In the genomic region with DNA sequence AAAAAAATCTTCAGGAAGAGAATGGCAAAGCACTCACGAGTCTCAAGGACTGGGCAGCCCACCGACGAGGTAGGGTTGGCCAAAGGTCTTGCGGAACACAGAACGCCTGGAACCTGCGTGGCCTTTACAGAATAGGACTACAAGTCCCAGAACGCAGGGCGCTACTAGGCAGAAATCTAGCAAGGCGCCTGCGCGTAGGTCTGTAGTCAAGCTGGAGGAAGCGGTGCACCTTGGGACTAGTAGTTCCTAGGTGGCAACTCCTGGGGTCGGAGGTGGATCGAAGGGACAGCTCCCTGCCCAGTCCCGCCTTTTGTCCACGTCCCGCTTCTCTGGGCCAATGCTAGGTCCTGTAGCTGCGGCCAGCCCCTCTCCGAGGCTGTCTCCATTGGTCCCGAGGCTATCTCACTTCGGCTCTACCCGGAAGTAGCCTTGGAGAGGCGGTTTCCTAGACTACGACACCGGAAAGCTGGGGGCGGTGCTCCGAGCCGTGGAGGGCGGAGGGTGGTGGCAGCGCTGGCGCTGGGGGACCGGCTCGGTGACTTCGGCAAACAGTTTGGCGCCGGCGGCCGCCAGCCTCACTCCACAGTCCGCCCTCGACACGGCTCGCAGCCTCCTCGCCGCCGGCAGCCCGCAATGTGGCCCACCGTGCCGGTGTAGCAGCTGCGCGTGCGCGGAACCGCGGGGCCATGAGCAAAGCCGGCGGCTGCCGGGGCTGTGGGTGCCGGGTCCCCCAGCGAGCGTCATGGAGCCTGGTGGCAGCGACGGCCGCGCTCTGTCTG, we compare ENCODE assay signal across 8 mouse cellular contexts. TPM values are rescaled to one million over a fixed set of nuclear protein-coding genes. Genes with fewer than 3 reads are reported as not detected.
DNase-seq lines count a peak whose midpoint lies in the region; ATAC-seq lines count a peak whose summit lies in the region.

A gene (plus strand): TSS at position 491 of the 779 bp plus-strand sequence.

- ATAC-seq in CD4-positive, CD25-positive, alpha-beta regulatory T cell, adult 4 months = peak; percentile 89
- ATAC-seq in heart, embryonic 14.5 days (ENCODE audit: insufficient number of reproducible peaks, insufficient read depth, low FRiP score, low read depth) = peak; percentile 100
- ATAC-seq in liver, embryonic 13.5 days (ENCODE audit: low read depth) = peak; percentile 97
- peak; percentile 99 for ATAC-seq in stomach, embryonic 16.5 days (ENCODE audit: insufficient read depth, low FRiP score)

- H3K4me3 ChIP-seq in heart, embryonic 14.5 days (ENCODE audit: control insufficient read depth in 1 of 2, insufficient read depth in 1 of 2, low read depth in 1 of 2, low read length in 2 of 2) = peak within 1 kb of the TSS; percentile 76 to 79
- H3K4me3 ChIP-seq in liver, embryonic 13.5 days (replicated peaks) = peak within 1 kb of the TSS; percentile 92
- peak within 1 kb of the TSS; percentile 97 for H3K4me3 ChIP-seq in stomach, embryonic 16.5 days (replicated peaks; ENCODE audit: low read length)

- H3K4me2 ChIP-seq in heart, embryonic 14.5 days (ENCODE audit: low read length) = peak within 1 kb of the TSS; percentile 97
- peak within 1 kb of the TSS; percentile 88 for H3K4me2 ChIP-seq in liver, embryonic 13.5 days
- peak within 1 kb of the TSS; percentile 98 for H3K4me2 ChIP-seq in stomach, embryonic 16.5 days (ENCODE audit: low read depth, low read length)

- H3K36me3 ChIP-seq in heart, embryonic 14.5 days (ENCODE audit: control insufficient read depth, insufficient read depth, low read length) = peaks cover 6% of the 10 kb centered on the region; the same call in 1 of the 2 replicates
- no peaks in the 10 kb centered on the region for H3K36me3 ChIP-seq in liver, embryonic 13.5 days
- 0 out of 2 replicates have a peak, but pooled peaks cover 2% of the 10 kb centered on the region for H3K36me3 ChIP-seq in stomach, embryonic 16.5 days (ENCODE audit: control insufficient read depth, insufficient read depth, low read length)

- peak; percentile 96 for DNase-seq in c-Kit-negative CD71-positive TER-119-positive erythroid progenitor cells, embryonic 14.5 days (ENCODE audit: low read depth, low spot score)
- DNase-seq in fibroblast of lung, adult 2 months (ENCODE audit: low read depth) = peak; percentile 99
- DNase-seq in kidney, postnatal 14 days = peak; percentile 99
- peak; percentile 98 for DNase-seq in liver, embryonic 13.5 days
- DNase-seq in neural tube, embryonic 10.5 days (ENCODE audit: extremely low spot score, low spot score) = peak; percentile 93

- peaks cover 0 to 17% of the 10 kb centered on the region in 2 experiments; a peak in 2 of 4 replicates for H3K4me1 ChIP-seq in heart, embryonic 14.5 days (ENCODE audit: control insufficient read depth in 2 of 2, insufficient read depth in 2 of 2, low read length in 2 of 2)
- H3K4me1 ChIP-seq in liver, embryonic 13.5 days (replicated peaks) = peaks cover 50% of the 10 kb centered on the region
- H3K4me1 ChIP-seq in stomach, embryonic 16.5 days (ENCODE audit: control insufficient read depth, insufficient read depth, low read length) = peaks cover 13% of the 10 kb centered on the region

- peak within 1 kb of the TSS; percentile 48 to 84 for H3K27ac ChIP-seq in heart, embryonic 14.5 days (replicated peaks in 1 of 2; ENCODE audit: control insufficient read depth in 1 of 2, insufficient read depth in 1 of 2, low read depth in 2 of 2, low read length in 2 of 2)
- peak within 1 kb of the TSS; percentile 91 for H3K27ac ChIP-seq in liver, embryonic 13.5 days
- H3K27ac ChIP-seq in stomach, embryonic 16.5 days (ENCODE audit: low read length) = peak within 1 kb of the TSS; percentile 81

- WGBS in heart, embryonic 14.5 days = under 1% methylated on average over 64 of the region's 64 CpGs
- WGBS in liver, embryonic 13.5 days (ENCODE audit: insufficient replicate concordance) = under 1% methylated on average over 64 of the region's 64 CpGs
- under 1% methylated on average over 64 of the region's 64 CpGs for WGBS in stomach, embryonic 16.5 days

- peak within 1 kb of the TSS; percentile 84 for H3K9ac ChIP-seq in heart, embryonic 14.5 days (ENCODE audit: low read length)
- H3K9ac ChIP-seq in liver, embryonic 13.5 days = peak within 1 kb of the TSS; percentile 92
- peak within 1 kb of the TSS; percentile 94 for H3K9ac ChIP-seq in stomach, embryonic 16.5 days (ENCODE audit: low read length)

- no peaks in the 10 kb centered on the region for H3K27me3 ChIP-seq in heart, embryonic 14.5 days (ENCODE audit: control insufficient read depth, insufficient read depth, low read length)
- H3K27me3 ChIP-seq in liver, embryonic 13.5 days = no peaks in the 10 kb centered on the region
- H3K27me3 ChIP-seq in stomach, embryonic 16.5 days (ENCODE audit: control insufficient read depth, insufficient read depth, low read length) = no peaks in the 10 kb centered on the region

- no peaks in the 10 kb centered on the region for H3K9me3 ChIP-seq in heart, embryonic 14.5 days (ENCODE audit: control insufficient read depth, low read length)
- no peaks in the 10 kb centered on the region for H3K9me3 ChIP-seq in liver, embryonic 13.5 days (replicated peaks)
- H3K9me3 ChIP-seq in stomach, embryonic 16.5 days (replicated peaks; ENCODE audit: control insufficient read depth, low read length) = no peaks in the 10 kb centered on the region

RNA-seq across cellular contexts. Expression of the gene that starts here (rescaled TPM):
- polyA plus RNA-seq in CD4-positive, CD25-positive, alpha-beta regulatory T cell, adult 4 months (2017; shearing (Covaris generic)) = 1 to 10 TPM; 3.1 to 4.8 TPM
- 17.1 and 17.5 TPM in 2 replicates for polyA plus RNA-seq in heart, embryonic 14.5 days (2014; fragmentation: Nextera tagmentation; extraction: Ambion mirVana)
- polyA plus RNA-seq in liver, embryonic 13.5 days (2015; fragmentation: Nextera tagmentation; extraction: Ambion mirVana) = 5.6 and 8.7 TPM in 2 replicates
- polyA plus RNA-seq in stomach, embryonic 16.5 days (2015; fragmentation: Nextera tagmentation; extraction: Ambion mirVana) = 17.2 and 17.8 TPM in 2 replicates

Comparison
In these comparisons a context has a peak if more than half of its experiments do, and no peak if none do; other contexts are left out.
1. Peak in every context shown above with its lines: DNase-seq, ATAC-seq, H3K4me3 ChIP-seq and H3K27ac ChIP-seq.